Comparison of ENCODE assay signal across 9 mouse cellular contexts in the genomic region with DNA sequence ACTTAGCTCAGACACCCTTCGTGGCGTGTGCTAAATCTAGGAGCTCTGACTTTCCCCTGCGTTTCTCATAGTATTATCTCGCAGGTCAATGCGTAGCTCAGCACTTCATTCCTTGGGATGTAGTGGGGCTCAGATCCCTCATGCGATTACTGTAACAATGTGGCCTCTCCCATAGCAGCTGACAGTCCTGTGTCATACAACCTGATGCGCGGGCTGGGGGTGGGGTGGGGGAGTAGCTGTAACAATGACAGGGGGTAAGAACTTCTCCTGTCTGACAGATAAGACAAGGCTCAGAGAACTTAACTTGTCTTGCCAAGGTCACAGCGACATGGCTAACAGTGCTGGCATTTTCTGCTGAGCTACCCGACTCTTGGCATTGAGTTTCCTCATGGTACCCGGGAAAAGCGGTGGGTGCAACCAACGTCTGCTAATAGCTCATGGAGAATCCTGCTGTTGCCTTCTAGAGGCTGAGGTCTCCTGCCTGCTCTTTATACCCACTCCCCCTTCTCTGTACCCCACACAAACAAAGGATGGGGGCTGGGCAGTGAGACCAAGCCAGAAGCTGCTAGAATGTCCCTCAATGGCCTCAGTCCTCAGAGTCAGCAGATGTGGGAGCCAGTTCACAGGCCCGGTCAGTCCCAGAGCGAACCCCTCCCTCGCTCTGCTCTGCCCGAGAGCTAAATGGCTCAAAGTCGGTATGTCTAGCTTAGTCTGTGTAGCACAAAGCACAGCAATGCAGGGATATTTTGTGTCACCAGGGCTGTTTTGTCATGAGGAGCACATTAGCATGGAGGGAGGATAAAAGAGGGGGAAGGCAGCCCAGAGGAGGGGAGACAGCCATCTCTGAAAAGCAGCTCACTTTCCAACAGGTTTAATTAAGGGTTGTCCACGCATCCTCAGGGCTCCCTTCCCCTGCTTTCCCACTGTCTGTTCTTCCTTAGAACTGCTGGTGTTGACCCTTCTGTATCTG. TPM values are rescaled to one million over a fixed set of nuclear protein-coding genes. Genes with fewer than 3 reads are reported as not detected.
DNase-seq lines count a peak whose midpoint lies in the region; ATAC-seq and TF ChIP-seq lines count a peak whose summit lies in the region.
"Had no signal": no experiment of that assay in that cellular context is flagged by ENCODE, and none has a peak within 500 bp of the region (broad histone marks: within the 10 kb centered on the region; RNA-seq: fewer than 3 reads in every experiment).

No protein-coding gene starts in this region.

- H3K4me1 ChIP-seq in lung, postnatal 0 days (ENCODE audit: insufficient read depth, low read depth, low read length), result peaks cover 4% of the 10 kb centered on the region; the same call in 1 of the 2 replicates
- H3K4me1 ChIP-seq in hindbrain, embryonic 16.5 days (ENCODE audit: control insufficient read depth, insufficient read depth, low read depth, low read length), result peaks cover 8% of the 10 kb centered on the region
- H3K4me1 ChIP-seq in olfactory bulb, adult 2 months (ENCODE audit: control insufficient read depth, insufficient read depth, low read length), result peaks cover 24% of the 10 kb centered on the region

- TF ChIP-seq POLR2A in olfactory bulb, adult 2 months (IDR thresholded peaks at IDR 0.05; ENCODE audit: insufficient read depth, low read depth, low read length), result no peak

- H3K9me3 ChIP-seq in lung, postnatal 0 days (ENCODE audit: low read length), result no peaks in the 10 kb centered on the region
- no peaks in the 10 kb centered on the region for H3K9me3 ChIP-seq in hindbrain, embryonic 16.5 days (ENCODE audit: control insufficient read depth, low read length)

- no peaks in the 10 kb centered on the region for H3K27me3 ChIP-seq in lung, postnatal 0 days (replicated peaks; ENCODE audit: insufficient read depth, low read length)
- no peaks in the 10 kb centered on the region for H3K27me3 ChIP-seq in hindbrain, embryonic 16.5 days (replicated peaks; ENCODE audit: control insufficient read depth, insufficient read depth, low read length)

- TF ChIP-seq EP300 in lung, postnatal 0 days (IDR thresholded peaks at IDR 0.05), result no peak

- no peak overlapping the region for H3K4me3 ChIP-seq in lung, postnatal 0 days (ENCODE audit: low read depth, low read length)
- H3K4me3 ChIP-seq in hindbrain, embryonic 16.5 days (ENCODE audit: low read length), result no peak overlapping the region
- no peak overlapping the region for H3K4me3 ChIP-seq in olfactory bulb, adult 2 months (ENCODE audit: insufficient read depth, low read depth, low read length)

- no peak for TF ChIP-seq CTCF in lung, postnatal 0 days (IDR thresholded peaks at IDR 0.05)
- no peak for TF ChIP-seq CTCF in olfactory bulb, adult 2 months (IDR thresholded peaks at IDR 0.05; ENCODE audit: insufficient read depth, low read depth, low read length)

- DNase-seq in cerebellum, adult 9-10 months, result peak; percentile 51
- DNase-seq in cerebellum, postnatal 14 days, result no peak
- peak; percentile 19 for DNase-seq in lung, postnatal 0 days (ENCODE audit: low spot score)
- no peak for DNase-seq in lung, adult 18-20 months
- no peak for DNase-seq in MN1 (ENCODE audit: low spot score)
- DNase-seq in urinary bladder, postnatal 10 days (ENCODE audit: low spot score), result no peak
- DNase-seq: kidney, postnatal 10 days had no signal

- 69% methylated on average over 19 of the region's 19 CpGs for WGBS in lung, postnatal 0 days
- WGBS in hindbrain, embryonic 16.5 days, result 46% methylated on average over 19 of the region's 19 CpGs
- 53% methylated on average over 19 of the region's 19 CpGs for WGBS in olfactory bulb, adult 2 months

- ATAC-seq in lung, postnatal 0 days, result peak; percentile 23
- ATAC-seq in hindbrain, embryonic 16.5 days, result peak; percentile 57

- peak overlapping the region; percentile 3; the same call in 1 of the 2 replicates for H3K27ac ChIP-seq in lung, postnatal 0 days (ENCODE audit: low read length)
- H3K27ac ChIP-seq in hindbrain, embryonic 16.5 days (ENCODE audit: low read depth, low read length), result no peak overlapping the region
- peak overlapping the region; percentile 31 for H3K27ac ChIP-seq in olfactory bulb, adult 2 months (ENCODE audit: insufficient read depth, low read depth, low read length)

- no peaks in the 10 kb centered on the region for H3K36me3 ChIP-seq in lung, postnatal 0 days (ENCODE audit: insufficient read depth, low read length)
- H3K36me3 ChIP-seq in hindbrain, embryonic 16.5 days (ENCODE audit: control insufficient read depth, insufficient read depth, low read length), result 0 out of 2 replicates have a peak, but pooled peaks cover 2% of the 10 kb centered on the region

- no peak overlapping the region for H3K4me2 ChIP-seq in lung, postnatal 0 days (replicated peaks; ENCODE audit: low read depth, low read length)
- H3K4me2 ChIP-seq in hindbrain, embryonic 16.5 days (ENCODE audit: low read length), result no peak overlapping the region

- H3K9ac ChIP-seq in lung, postnatal 0 days (replicated peaks; ENCODE audit: low read depth), result no peak overlapping the region
- no peak overlapping the region for H3K9ac ChIP-seq in hindbrain, embryonic 16.5 days (ENCODE audit: low read depth, low read length)

RNA-seq across cellular contexts. Expression of a gene that starts 45.6 kb away (rescaled TPM):
- polyA plus RNA-seq in lung, postnatal 0 days (2015; fragmentation: Nextera tagmentation; extraction: Ambion mirVana), result 92.8 and 116 TPM in 2 replicates
- 72.2 and 80.1 TPM in 2 replicates for polyA plus RNA-seq in hindbrain, embryonic 16.5 days (2015; fragmentation: Nextera tagmentation; extraction: Ambion mirVana)
- polyA plus RNA-seq in olfactory bulb, adult 2 months (2012; ENCODE audit: insufficient read depth, insufficient read length, low replicate concordance, missing spikeins), result not detected in 2 replicates

Comparison
In these comparisons a context has a peak if more than half of its experiments do, and no peak if none do; other contexts are left out.
1. DNase-seq: peak in cerebellum, adult 9-10 months (single experiment) and lung, postnatal 0 days (single experiment); none in cerebellum, postnatal 14 days (0 of 2), lung, adult 18-20 months (0 of 2), MN1 (single experiment) and urinary bladder, postnatal 10 days (single experiment).